Mouse (Mus musculus): Measurements from ENCODE around the gene Fignl1. TPM values are rescaled to one million over a fixed set of nuclear protein-coding genes. Genes with fewer than 3 reads are reported as not detected.
A peak's percentile ranks its signal among the peaks of the same experiment; 100 is the strongest.

Gene Fignl1
- total and polyA plus RNA-seq, 2 experiments from 2014 or later: 2.2 to 4.4 TPM

DNA sequence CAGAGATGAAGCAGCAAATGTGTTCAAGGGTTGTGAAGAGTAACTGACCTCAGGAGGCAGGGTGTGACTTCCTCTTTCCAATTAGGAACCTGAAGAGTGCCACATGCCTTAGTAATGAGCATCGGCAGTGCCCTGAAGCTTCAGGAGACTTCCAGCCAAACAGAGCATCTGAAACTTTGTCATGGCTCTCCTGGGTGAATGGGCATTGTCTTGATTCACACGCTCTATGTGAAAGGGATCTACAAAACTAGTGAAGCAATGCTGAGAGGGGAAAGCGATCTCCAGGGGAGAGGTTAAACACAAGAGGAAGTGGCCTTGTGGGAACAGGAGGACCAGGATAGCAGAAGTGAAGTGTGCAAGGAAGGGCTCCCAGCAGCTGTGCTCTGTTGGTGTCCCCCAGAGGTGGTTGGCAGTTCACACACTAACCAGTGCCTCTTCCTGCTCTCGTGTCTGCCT lies 45.5 kb downstream of the Fignl1 start:
- Histone ChIP-seq H3K27me3 (ENCODE audit: insufficient read depth, low read length) (no peaks in the 10 kb centered on the region), H3K4me2 (ENCODE audit: low read depth, low read length, poor library complexity, severe bottlenecking) (no peak overlapping the region), H3K4me1 (ENCODE audit: insufficient read depth, low read length) (no peaks in the 10 kb centered on the region), H3K9ac (replicated peaks; ENCODE audit: low read length, poor library complexity, severe bottlenecking) (no peak overlapping the region), H3K9me3 (ENCODE audit: low read length) (no peaks in the 10 kb centered on the region), H3K36me3 (ENCODE audit: insufficient read depth, low read length) (no peaks in the 10 kb centered on the region), H3K4me3 (ENCODE audit: low read depth, low read length) (no peak overlapping the region), H3K27ac (ENCODE audit: low read depth, low read length) (no peak overlapping the region)
- DNase-seq (ENCODE audit: low spot score) (no peak), ATAC-seq (ENCODE audit: low FRiP score) (no peak)
- WGBS: 81% methylated on average over 4 of the region's 4 CpGs
- TF ChIP-seq CTCF (IDR thresholded peaks at IDR 0.05): no peak

DNA sequence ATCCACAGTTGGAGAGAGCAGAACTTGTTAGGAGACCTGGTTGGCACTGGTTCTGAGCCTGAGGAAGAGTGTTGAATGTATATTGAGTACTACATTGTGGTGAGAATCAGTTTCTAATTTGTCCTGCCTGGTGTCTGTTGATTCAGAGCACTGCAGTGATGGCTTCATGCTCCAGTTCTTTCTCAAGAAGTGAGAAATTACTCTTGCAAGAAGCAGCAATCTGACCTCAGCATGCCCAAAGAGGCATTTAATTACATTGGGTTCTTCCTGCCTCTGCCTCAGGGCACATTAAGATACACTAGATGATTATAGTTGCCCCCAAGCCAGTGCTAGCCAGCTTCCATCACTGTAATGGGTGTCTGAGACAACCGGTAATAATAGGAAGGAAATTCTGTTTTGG lies 49.9 kb downstream of the Fignl1 start:
- ATAC-seq (ENCODE audit: low FRiP score) (no peak), DNase-seq (ENCODE audit: low spot score) (peak; percentile 2)
- H3K4me1 ChIP-seq (ENCODE audit: insufficient read depth, low read length): no peaks in the 10 kb centered on the region
- no peak overlapping the region for H3K4me3 ChIP-seq (ENCODE audit: low read depth, low read length)
- H3K9ac ChIP-seq (replicated peaks; ENCODE audit: low read length, poor library complexity, severe bottlenecking): no peak overlapping the region
- no peak for TF ChIP-seq CTCF (IDR thresholded peaks at IDR 0.05)
- no peaks in the 10 kb centered on the region for H3K9me3 ChIP-seq (ENCODE audit: low read length)
- 100% methylated on average over 1 of the region's 1 CpGs for WGBS
- H3K36me3 ChIP-seq (ENCODE audit: insufficient read depth, low read length): no peaks in the 10 kb centered on the region
- H3K4me2 ChIP-seq (ENCODE audit: low read depth, low read length, poor library complexity, severe bottlenecking): no peak overlapping the region
- H3K27ac ChIP-seq (ENCODE audit: low read depth, low read length): no peak overlapping the region
- H3K27me3 ChIP-seq (ENCODE audit: insufficient read depth, low read length): no peaks in the 10 kb centered on the region

DNA sequence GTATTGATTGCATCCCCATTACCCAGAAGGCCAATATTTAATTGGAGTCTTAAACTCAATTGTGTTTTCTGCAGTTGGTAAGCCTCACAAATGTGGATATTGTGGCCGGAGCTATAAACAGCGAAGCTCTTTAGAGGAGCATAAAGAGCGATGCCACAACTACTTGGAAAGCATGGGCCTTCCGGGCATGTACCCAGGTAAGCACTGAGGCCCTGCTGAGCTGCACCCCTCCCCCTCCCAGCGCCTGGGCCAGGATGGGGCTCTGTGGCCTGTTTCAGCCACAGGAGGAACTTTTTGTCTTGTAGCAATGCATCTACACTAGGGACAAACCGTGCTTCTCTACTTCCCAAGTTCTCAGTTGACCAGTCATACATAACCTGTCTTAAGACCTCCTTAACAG lies 50.6 kb downstream of the Fignl1 start:
- H3K27ac ChIP-seq (ENCODE audit: low read depth, low read length): no peak overlapping the region
- H3K9me3 ChIP-seq (ENCODE audit: low read length): no peaks in the 10 kb centered on the region
- no peaks in the 10 kb centered on the region for H3K36me3 ChIP-seq (ENCODE audit: insufficient read depth, low read length)
- no peaks in the 10 kb centered on the region for H3K27me3 ChIP-seq (ENCODE audit: insufficient read depth, low read length)
- H3K4me2 ChIP-seq (ENCODE audit: low read depth, low read length, poor library complexity, severe bottlenecking): no peak overlapping the region
- no peaks in the 10 kb centered on the region for H3K4me1 ChIP-seq (ENCODE audit: insufficient read depth, low read length)
- 80% methylated on average over 6 of the region's 6 CpGs for WGBS
- no peak overlapping the region for H3K4me3 ChIP-seq (ENCODE audit: low read depth, low read length)
- no peak for ATAC-seq (ENCODE audit: low FRiP score)
- no peak for TF ChIP-seq CTCF (IDR thresholded peaks at IDR 0.05)
- no peak for DNase-seq (ENCODE audit: low spot score)
- H3K9ac ChIP-seq (replicated peaks; ENCODE audit: low read length, poor library complexity, severe bottlenecking): no peak overlapping the region

DNA sequence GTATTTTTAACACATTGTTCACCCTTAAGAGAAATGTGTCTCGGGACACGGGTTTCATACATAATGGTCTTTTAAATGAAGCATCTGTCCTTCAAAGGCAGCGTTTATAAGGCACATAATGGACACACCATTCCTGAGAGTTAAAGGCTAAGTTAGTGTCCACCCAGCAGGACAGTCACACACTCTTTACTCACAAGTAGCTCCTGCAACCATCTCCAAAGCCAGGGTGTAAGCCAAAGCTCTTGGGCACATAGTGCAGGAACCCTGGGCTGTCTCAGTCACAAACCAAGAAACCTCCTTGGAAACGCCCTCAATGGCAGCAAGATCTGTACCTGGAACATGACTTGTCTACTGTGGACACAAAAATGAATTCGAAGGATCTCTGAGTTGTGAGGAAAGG lies 55.9 kb downstream of the Fignl1 start:
- H3K27me3 ChIP-seq (ENCODE audit: insufficient read depth, low read length): no peaks in the 10 kb centered on the region
- no peak for TF ChIP-seq CTCF (IDR thresholded peaks at IDR 0.05)
- no peak overlapping the region for H3K4me2 ChIP-seq (ENCODE audit: low read depth, low read length, poor library complexity, severe bottlenecking)
- no peaks in the 10 kb centered on the region for H3K9me3 ChIP-seq (ENCODE audit: low read length)
- DNase-seq (ENCODE audit: low spot score) (no peak), ATAC-seq (ENCODE audit: low FRiP score) (no peak)
- H3K4me3 ChIP-seq (ENCODE audit: low read depth, low read length): no peak overlapping the region
- 79% methylated on average over 5 of the region's 5 CpGs for WGBS
- H3K4me1 ChIP-seq (ENCODE audit: insufficient read depth, low read length): no peaks in the 10 kb centered on the region
- H3K36me3 ChIP-seq (ENCODE audit: insufficient read depth, low read length): no peaks in the 10 kb centered on the region
- no peak overlapping the region for H3K27ac ChIP-seq (ENCODE audit: low read depth, low read length)
- H3K9ac ChIP-seq (replicated peaks; ENCODE audit: low read length, poor library complexity, severe bottlenecking): no peak overlapping the region

DNA sequence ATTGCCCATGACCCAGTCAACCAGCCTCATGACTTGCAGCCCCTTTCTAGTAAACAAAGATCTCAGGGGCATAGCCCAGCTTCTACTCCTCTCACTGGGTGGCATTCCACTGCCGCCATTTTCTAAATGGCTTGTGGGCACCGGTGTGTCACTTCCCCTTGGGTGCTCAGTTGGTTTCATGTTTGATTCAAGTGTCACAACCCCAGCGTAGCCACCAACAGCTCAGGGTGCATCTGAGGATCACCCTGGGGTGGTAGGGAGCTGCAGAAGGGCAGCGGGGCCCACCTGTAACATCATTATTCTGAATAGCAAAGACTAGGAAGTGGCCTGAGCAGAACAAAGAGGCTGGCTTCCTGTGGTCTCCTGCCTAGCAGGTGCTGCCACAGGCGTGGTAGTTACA lies 57.7 kb downstream of the Fignl1 start:
- 91% methylated on average over 5 of the region's 5 CpGs for WGBS
- Histone ChIP-seq H3K27me3 (ENCODE audit: insufficient read depth, low read length) (no peaks in the 10 kb centered on the region), H3K4me3 (ENCODE audit: low read depth, low read length) (no peak overlapping the region), H3K4me2 (ENCODE audit: low read depth, low read length, poor library complexity, severe bottlenecking) (no peak overlapping the region), H3K27ac (ENCODE audit: low read depth, low read length) (no peak overlapping the region), H3K9ac (replicated peaks; ENCODE audit: low read length, poor library complexity, severe bottlenecking) (no peak overlapping the region), H3K4me1 (ENCODE audit: insufficient read depth, low read length) (no peaks in the 10 kb centered on the region), H3K9me3 (ENCODE audit: low read length) (no peaks in the 10 kb centered on the region), H3K36me3 (ENCODE audit: insufficient read depth, low read length) (no peaks in the 10 kb centered on the region)
- ATAC-seq (ENCODE audit: low FRiP score) (no peak), DNase-seq (ENCODE audit: low spot score) (no peak)
- no peak for TF ChIP-seq CTCF (IDR thresholded peaks at IDR 0.05)

DNA sequence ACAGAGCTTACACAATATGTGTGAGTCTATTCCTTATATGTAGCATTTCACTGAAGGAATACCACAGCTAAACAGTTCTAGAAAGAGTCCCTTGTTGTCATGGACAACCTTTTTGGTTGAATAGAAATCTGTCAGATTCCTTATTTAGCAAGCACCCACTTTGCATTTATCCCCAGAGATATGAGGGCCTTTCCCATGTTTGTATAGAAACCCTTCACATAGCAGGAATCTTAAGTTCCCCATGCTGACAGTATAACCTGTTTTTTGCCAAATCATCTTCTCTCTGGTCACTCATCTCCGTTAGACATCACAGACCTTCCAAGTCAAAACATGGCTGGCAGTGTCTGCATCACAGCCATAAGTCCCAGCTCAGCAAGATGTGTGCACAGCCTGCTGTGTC lies 64.5 kb downstream of the Fignl1 start:
- Histone ChIP-seq H3K9ac (replicated peaks; ENCODE audit: low read length, poor library complexity, severe bottlenecking) (no peak overlapping the region), H3K36me3 (ENCODE audit: insufficient read depth, low read length) (no peaks in the 10 kb centered on the region), H3K27me3 (ENCODE audit: insufficient read depth, low read length) (no peaks in the 10 kb centered on the region), H3K4me1 (ENCODE audit: insufficient read depth, low read length) (no peaks in the 10 kb centered on the region), H3K4me3 (ENCODE audit: low read depth, low read length) (no peak overlapping the region), H3K9me3 (ENCODE audit: low read length) (no peaks in the 10 kb centered on the region), H3K27ac (ENCODE audit: low read depth, low read length) (no peak overlapping the region), H3K4me2 (ENCODE audit: low read depth, low read length, poor library complexity, severe bottlenecking) (no peak overlapping the region)
- WGBS: 46% methylated on average over 1 of the region's 1 CpGs
- no peak for ATAC-seq (ENCODE audit: low FRiP score)
- DNase-seq (ENCODE audit: low spot score): no peak
- no peak for TF ChIP-seq CTCF (IDR thresholded peaks at IDR 0.05)
